Mouse (Mus musculus): ENCODE measurements around the gene Tgfbr2.

Gene Tgfbr2

DNA sequence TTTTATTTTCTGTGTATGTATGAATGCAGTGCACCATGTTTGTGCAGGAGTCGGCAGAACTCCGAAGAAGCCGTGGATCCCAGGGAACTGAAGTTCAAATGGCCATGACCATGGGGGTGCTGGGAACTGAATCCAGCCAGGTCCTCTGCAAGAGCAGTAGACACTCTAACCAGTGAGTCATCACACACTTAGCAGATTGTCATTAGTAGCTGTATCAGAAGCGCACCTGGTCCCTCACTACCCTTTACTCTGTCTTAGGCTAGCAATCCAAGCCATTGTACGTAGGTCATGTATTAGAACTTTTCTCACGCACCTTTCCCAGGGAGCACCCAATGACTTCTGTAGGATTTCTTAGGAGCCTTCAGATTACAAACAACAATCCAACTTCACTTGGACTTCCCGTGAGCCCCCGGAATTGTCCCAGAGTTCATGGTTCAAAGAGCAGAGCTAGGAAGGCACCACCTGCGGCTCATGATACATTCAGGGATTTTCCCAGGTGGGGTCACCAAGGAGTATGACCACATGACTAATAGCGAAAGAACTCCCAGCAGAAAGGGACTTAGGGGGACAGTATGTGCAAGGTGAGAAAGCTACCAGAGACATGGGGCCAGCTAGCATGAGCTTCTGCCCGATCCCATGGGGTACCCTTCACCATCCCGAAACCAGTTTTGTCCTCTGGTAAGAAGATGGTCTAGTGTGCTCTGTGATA lies 17.8 kb upstream of the Tgfbr2 start:
- DNase-seq = no peak

DNA sequence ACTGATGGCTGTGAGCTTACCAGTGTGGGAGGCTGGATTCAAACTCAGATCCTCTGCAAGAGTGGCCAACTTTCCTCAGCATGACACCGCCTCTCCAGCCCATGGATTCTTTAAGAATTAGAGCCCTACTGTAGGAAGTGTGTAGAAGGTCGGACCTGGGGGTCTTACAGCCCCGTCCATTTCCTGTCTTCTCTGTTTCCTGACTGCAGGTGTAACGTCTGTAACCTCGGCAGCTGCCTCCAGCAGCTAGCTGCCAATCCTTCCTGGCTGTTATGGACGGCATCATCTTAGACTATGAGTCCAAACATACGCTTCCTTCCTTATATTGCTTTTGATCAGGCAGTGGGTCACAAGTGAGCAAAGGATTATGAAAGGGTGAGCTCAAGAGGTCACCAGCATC lies 17.1 kb upstream of the Tgfbr2 start:
- no peak for DNase-seq

DNA sequence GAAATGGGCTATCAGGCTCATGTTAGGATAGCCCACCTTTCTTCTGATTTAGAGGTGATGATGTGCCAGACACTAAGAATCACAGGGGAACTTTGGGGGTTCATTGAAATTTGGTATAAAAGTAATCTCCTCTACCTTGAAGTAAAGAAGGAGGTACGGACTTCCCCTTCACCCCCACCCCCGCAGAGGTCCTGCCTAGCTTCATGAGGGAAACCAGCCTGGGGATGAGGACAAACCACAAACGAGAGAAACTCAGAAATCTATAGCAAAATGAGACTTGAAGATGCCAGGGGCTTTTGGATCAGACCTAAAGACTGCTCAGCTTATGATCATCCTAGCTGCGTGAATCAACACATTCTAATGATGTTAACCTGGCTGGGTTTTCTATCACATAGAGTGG lies 14.7 kb upstream of the Tgfbr2 start:
- no peak for DNase-seq

- DNase-seq = peak; percentile 51
These were observed 13.9 kb upstream of the Tgfbr2 start for GRCm38 (mm10) chr9:116188952-116189666.

DNA sequence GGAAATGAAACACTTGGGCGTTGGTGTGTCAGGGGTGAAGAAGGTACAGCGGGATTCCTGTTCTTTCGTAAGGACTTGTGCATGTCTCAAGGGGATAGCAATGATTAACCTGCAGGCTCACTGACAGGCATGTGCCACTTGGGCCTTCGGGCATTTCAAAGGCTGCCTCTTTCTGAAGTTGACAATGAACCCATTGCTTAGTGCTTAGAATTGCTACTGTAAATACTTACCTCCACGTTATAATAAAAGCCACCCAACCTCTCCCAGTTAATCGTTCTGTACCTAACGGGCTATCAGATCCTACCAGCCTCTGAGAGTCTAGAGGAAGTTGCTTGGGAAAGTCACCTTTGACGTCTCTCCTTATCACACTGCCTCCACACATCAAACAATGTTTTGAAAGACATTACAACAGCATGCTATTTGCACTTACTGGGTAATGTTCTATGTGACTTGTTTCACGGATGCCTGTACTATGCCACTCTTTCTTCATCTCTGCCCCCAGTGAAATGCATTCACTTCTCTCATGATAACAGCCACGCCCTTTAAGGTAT lies 12.1 kb upstream of the Tgfbr2 start:
- peak; percentile 72 for DNase-seq

- DNase-seq = no peak
These were observed 9.7 kb upstream of the Tgfbr2 start for GRCm38 (mm10) chr9:116184903-116185302.

- DNase-seq = no peak
These were observed 7.9 kb upstream of the Tgfbr2 start for GRCm38 (mm10) chr9:116183035-116183434.

DNA sequence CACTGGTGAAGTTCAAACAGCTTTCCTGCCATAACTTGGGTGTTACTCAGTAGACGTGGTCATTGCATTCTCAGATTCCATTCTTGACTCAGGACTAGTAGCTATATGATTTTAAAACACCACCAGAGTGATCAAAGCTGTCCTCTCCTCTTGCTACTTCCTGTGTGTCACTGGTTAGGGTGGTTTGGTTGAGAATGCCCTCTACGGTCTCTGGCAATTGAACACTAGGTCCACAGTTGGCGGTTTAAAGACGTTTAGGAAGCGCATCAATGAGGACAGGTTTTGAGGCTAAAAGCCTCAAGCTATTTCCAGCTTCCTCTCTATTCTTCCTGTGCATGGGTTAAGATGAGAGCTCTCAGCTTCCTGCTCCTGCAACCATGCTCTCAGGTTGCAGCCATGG lies 6.4 kb upstream of the Tgfbr2 start:
- no peak for DNase-seq

GRCm38 (mm10) chr9:116178151-116178550 lies 3.0 kb upstream of the Tgfbr2 start:
- peak; percentile 83 for DNase-seq

DNA sequence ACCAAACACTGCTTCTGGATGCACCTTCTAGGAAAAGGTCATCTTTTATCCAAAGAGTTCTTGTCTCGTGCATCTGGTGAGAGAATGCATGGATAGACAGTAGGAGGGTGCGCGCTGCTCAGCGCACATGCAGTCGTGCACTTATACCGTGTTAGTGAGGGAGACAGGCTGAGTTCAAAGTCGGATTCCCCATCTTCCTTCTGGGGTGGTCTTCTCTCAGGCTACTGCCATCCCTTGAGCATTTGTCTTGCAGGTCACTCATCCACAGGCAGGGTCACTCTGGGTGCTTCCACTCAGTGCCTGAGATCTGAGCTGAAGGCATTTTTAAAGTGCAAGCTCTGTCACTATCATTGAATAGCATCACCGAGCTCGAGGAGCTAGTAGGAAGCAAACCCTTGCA lies 1.9 kb upstream of the Tgfbr2 start:
- DNase-seq = no peak

DNA sequence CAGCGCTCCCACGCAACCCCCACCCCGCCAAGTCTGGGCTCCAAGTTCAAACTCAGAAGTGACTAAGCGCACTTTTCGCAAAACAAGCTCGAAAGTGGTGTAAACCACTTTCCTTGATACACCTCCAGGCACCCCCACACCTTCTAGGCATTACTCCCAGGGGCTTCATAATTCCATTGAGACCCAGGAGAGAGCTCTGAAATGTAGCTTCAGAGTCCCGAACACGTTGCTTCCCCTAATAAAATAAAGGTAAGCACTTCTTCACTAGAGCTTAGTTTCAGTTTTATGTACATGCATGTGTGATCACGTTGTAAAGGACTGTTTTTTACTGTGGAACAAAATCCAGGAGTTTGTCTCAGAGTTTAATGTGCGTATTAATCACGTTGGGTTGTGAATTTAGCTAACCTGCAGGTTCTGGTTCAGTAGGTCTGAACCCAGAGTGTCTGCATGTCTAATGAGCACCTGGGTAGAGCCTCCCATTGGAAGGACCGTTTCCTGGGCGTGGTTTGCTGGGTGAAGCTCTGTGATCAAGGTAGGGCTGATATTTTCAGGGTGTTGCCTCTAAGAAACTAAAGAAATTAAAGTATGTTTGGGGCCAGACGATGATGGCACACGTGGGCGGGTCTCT lies 442 bp upstream of the Tgfbr2 start:
- DNase-seq = peak; percentile 84

DNA sequence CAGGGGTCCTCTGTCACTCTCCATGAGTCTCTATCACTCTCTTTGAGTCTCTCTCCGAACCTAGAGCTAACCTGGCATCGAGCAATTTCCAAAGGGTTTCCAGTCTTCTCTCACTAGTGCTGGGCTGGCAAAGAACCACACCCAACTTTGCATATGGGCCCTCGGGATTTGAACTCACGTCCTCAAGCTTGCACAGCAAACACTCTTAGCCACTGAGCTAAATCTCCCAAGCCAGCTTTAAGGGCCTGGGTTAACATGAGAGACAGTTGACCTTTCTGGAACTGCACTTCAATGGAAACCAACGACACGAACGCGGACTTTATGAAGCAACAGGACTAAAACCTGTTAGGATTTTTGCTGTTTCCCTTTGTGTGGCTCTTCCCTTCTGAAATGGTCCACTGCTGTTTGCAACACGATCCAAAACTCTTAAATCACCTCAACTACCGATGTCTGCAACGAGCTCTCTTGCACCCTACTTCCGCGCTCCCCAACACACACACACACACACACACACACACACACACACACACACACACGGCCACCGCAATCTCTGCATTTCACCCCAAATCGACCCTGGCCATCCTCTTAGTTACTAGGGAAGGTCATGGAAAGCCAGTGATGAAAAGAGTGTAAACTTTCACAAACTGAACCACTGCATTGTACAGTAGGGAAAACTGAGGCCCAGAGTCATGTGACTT lies 1.5 kb downstream of the Tgfbr2 start:
- no peak for DNase-seq

GRCm38 (mm10) chr9:116173059-116173458 lies 2.1 kb downstream of the Tgfbr2 start:
- no peak for DNase-seq

DNA sequence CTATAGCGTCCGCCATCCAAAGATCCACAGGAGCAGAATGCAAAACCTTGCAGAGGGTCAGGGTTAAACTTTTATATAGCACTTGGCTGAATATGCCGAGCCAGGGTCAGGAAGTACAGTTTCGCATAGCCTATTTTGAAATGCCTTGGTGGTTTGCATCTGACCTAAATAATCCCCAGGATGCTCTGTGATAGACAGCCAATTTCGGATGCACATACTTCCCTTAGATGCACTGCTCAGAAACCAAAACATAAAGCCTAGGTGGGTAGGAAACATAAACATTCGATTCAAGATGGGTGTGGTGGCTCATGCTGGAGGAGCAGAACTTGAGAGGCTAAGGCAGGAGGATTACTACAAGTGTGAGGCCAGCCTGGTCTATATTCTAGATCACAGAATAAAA lies 6.1 kb downstream of the Tgfbr2 start:
- DNase-seq = peak; percentile 42

DNA sequence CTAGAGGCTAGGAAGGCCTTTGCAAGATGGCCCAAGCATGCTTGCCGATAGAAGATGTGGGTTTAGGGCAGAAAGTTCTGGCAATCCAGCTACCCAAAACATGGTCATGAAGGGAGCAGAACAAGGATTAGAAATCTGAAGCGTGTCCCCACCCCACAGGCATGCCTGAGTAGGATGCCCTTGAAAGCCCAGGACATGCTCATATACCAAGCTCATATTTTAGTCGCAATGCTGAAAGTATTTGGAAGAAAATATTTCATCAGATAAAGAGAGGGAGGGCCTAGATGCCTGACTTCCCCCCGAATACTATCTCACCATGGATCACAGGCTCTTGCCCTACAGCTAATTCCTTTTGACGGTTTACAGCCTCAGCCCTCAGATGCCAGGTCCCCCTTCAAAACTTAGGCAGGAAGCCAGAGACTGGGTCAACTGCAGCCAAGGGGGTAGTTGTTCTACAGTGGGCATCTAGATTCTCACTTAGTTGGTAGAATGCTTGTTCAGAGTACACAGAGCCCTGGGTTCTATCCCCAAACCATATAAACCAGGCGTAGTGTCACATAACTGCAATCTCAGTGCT lies 7.8 kb downstream of the Tgfbr2 start:
- DNase-seq = no peak

- no peak for DNase-seq
These were observed 8.8 kb downstream of the Tgfbr2 start for GRCm38 (mm10) chr9:116166363-116166762.

DNA sequence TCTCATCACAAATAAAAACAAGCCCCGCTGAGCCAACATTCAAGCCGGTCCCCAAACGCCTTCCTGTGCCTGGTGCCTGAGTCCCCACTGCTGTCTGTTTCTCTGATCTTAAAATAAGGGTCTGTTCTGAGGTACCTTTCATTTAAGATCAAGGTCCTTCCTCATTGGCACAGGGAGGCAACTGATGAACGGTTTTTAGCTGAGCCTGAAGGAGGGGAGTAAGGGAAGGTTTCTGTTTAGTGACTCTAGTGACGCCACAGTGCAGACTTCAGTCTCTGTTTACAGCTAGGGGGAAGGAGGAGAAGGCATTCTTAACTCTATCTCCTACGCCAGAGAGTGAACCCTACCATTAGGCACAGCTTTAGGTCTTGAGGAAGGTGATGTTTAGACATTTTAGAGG lies 11.3 kb downstream of the Tgfbr2 start:
- no peak for DNase-seq

- no peak for DNase-seq
These were observed 12.2 kb downstream of the Tgfbr2 start for GRCm38 (mm10) chr9:116162866-116163374.

GRCm38 (mm10) chr9:116160860-116161259 lies 14.3 kb downstream of the Tgfbr2 start:
- peak; percentile 66 for DNase-seq

DNA sequence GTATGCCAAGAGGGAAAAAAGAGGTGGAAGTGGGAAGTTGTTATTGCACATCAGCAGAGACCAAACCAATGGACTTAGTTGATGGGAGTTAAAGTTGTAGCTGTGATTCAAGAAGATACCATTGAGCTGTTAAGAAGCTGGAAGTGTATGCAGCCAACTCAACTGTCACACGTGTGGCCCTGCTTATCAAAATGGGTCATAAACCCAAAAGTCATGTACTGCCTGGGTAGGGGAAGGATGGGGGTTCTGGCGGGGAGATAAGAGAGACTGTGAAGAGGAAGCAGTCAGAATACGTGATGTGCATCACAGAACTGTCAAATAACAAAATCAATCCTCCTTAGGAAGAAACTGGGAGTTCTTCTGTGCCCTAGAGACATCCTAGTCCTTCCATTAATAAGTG lies 15.1 kb downstream of the Tgfbr2 start:
- DNase-seq = no peak

GRCm38 (mm10) chr9:116156501-116156900 lies 18.7 kb downstream of the Tgfbr2 start:
- no peak for DNase-seq

DNA sequence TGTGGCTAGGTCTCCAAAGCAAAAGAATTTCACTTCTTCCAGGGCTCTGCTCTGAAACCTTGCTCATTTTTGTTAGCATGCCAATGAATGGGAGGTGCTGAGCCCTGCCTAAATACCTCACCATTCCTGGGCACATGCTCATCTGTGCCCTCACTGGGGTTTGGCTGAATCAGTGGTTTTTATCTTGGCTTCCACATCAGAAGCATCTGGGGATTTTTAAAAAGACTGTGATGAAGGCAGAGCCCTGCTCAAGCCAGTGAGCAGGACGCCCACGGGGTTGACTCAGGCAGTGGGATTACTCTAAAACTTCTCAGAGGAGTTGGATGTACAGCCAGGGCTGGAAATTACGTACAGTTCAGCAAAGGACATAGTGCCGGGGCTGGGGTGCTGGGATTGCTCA lies 22.3 kb downstream of the Tgfbr2 start:
- no peak for DNase-seq

All from lung, postnatal 36 days (tissue).